Mouse (Mus musculus) layer of hippocampus, postnatal 14 days (tissue): ENCODE measurements around the gene Tmem213. TPM values are rescaled to one million over a fixed set of nuclear protein-coding genes. Genes with fewer than 3 reads are reported as not detected.

Source experiments
- DNase-seq, 2 experiments: peaks; one replicate each; pipeline ENCODE4 v3.0.0; 2021 to 2022; ENCODE audit warnings: low spot score in 2 of 2, mixed read lengths in 1 of 2
- total RNA-seq, 2 experiments: library from RNA; stranded (reverse); gene quantifications; 2 replicates each; pipeline ENCODE4 v1.2.3; 2021

The Tmem213 gene
- total RNA-seq, 2 experiments from 2014 or later: not detected

- no peak for DNase-seq
Measured at GRCm38 (mm10) chr6:38149483-38149882, 40.4 kb downstream of the Tmem213 start.

- no peak for DNase-seq
Measured at GRCm38 (mm10) chr6:38152305-38152704, 43.2 kb downstream of the Tmem213 start.

GRCm38 (mm10) chr6:38156204-38156603 is 47.1 kb downstream of the Tmem213 start:
- no peak for DNase-seq

- no peak for DNase-seq
Measured at GRCm38 (mm10) chr6:38157925-38158324, 48.9 kb downstream of the Tmem213 start.

GRCm38 (mm10) chr6:38159576-38159975 is 50.5 kb downstream of the Tmem213 start:
- DNase-seq: no peak

GRCm38 (mm10) chr6:38160102-38160501 is 51.0 kb downstream of the Tmem213 start:
- peak; percentile 84 to 94 for DNase-seq

- DNase-seq: no peak
Measured at GRCm38 (mm10) chr6:38160556-38160955, 51.5 kb downstream of the Tmem213 start.

GRCm38 (mm10) chr6:38162825-38163504 is 53.9 kb downstream of the Tmem213 start:
- no peak for DNase-seq

GRCm38 (mm10) chr6:38164705-38165104 is 55.6 kb downstream of the Tmem213 start:
- DNase-seq: no peak

GRCm38 (mm10) chr6:38165385-38165784 is 56.3 kb downstream of the Tmem213 start:
- DNase-seq: no peak

Other genes starting within 250 kb of the Tmem213 start
- 10 to 100 TPM; 40.4 to 43.2 TPM for gene Trim24, start 238.4 kb upstream of the Tmem213 start, total RNA-seq
- under 1 TPM; 0.21 to 0.48 TPM for gene Svopl, start 62.3 kb upstream of the Tmem213 start, total RNA-seq
- gene Atp6v0a4, start 15.3 kb downstream of the Tmem213 start, total RNA-seq: 1 to 10 TPM; 4.9 to 6.5 TPM
- gene D630045J12Rik, start 144.8 kb downstream of the Tmem213 start, total RNA-seq: 10 to 100 TPM; 39.6 to 41.8 TPM
- 1 to 10 TPM; 3.1 to 3.5 TPM for gene Zc3hav1l, start 190.0 kb downstream of the Tmem213 start, total RNA-seq
- gene Zc3hav1, start 245.3 kb downstream of the Tmem213 start, total RNA-seq: 1 to 10 TPM; 2.8 to 3.3 TPM